29 mouse cellular contexts compared by ENCODE assay signal in the genomic region with DNA sequence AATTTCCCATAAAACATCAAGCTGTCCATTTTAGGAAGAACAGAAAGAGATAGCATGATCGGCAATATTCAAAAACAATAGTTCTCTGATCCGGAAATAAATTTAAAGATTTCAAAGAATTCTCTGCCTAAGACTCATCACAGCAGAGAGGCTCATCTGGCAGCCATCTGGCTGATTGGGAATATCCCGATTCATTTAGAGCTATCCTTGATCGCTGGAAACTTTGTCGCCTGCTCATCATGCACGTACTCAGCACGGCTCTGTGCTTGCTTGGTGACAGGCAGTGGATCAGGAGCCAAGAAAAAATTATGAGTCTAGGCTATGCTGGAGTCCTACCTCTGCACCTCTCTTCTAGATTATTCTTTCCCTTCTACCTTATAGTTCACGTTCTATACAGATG.
A peak's percentile ranks its signal among the peaks of the same experiment; 100 is the strongest.
DNase-seq lines count a peak whose midpoint lies in the region; ATAC-seq and TF ChIP-seq lines count a peak whose summit lies in the region.
"Had no signal": no experiment of that assay in that cellular context is flagged by ENCODE, and none has a peak within 500 bp of the region (broad histone marks: within the 10 kb centered on the region; RNA-seq: fewer than 3 reads in every experiment).

No protein-coding gene starts in this region.

- H3K4me3 ChIP-seq in forebrain, embryonic 14.5 days (ENCODE audit: low read depth, low read length), result no peak overlapping the region
- H3K4me3 ChIP-seq in forebrain, embryonic 13.5 days, result no peak overlapping the region
- H3K4me3 ChIP-seq in hindbrain, postnatal 0 days (ENCODE audit: low read length), result no peak overlapping the region
- no peak overlapping the region for H3K4me3 ChIP-seq in hindbrain, embryonic 10.5 days
- H3K4me3 ChIP-seq in lung, postnatal 0 days (ENCODE audit: low read depth, low read length), result no peak overlapping the region
- H3K4me3 ChIP-seq: embryonic facial prominence, embryonic 12.5 days; hindbrain, embryonic 13.5 days; limb, embryonic 15.5 days; liver, embryonic 13.5 days had no signal

- peak; percentile 26; the same call in 1 of the 2 replicates for ATAC-seq in forebrain, embryonic 14.5 days
- ATAC-seq in forebrain, embryonic 13.5 days, result no peak
- ATAC-seq in hindbrain, postnatal 0 days, result no peak
- ATAC-seq in lung, postnatal 0 days, result no peak
- ATAC-seq: intestine, postnatal 0 days had no signal

- no peaks in the 10 kb centered on the region for H3K4me1 ChIP-seq in forebrain, embryonic 14.5 days (ENCODE audit: control insufficient read depth, insufficient read depth, low read length)
- no peaks in the 10 kb centered on the region for H3K4me1 ChIP-seq in forebrain, embryonic 13.5 days
- no peaks in the 10 kb centered on the region for H3K4me1 ChIP-seq in hindbrain, postnatal 0 days (ENCODE audit: insufficient read depth, low read length)
- no peaks in the 10 kb centered on the region for H3K4me1 ChIP-seq in hindbrain, embryonic 10.5 days (replicated peaks)
- no peaks in the 10 kb centered on the region for H3K4me1 ChIP-seq in lung, postnatal 0 days (ENCODE audit: insufficient read depth, low read depth, low read length)
- H3K4me1 ChIP-seq: hindbrain, embryonic 13.5 days; limb, embryonic 15.5 days; liver, embryonic 13.5 days had no signal

- WGBS in forebrain, embryonic 14.5 days, result 58% methylated on average over 8 of the region's 8 CpGs
- 75% methylated on average over 8 of the region's 8 CpGs for WGBS in forebrain, embryonic 13.5 days
- WGBS in hindbrain, postnatal 0 days, result 49% methylated on average over 8 of the region's 8 CpGs
- 78% methylated on average over 8 of the region's 8 CpGs for WGBS in hindbrain, embryonic 10.5 days
- WGBS in lung, postnatal 0 days, result 78% methylated on average over 8 of the region's 8 CpGs

- 0 out of 2 replicates have a peak, but pooled peaks cover 4% of the 10 kb centered on the region for H3K9me3 ChIP-seq in forebrain, embryonic 14.5 days (replicated peaks; ENCODE audit: control insufficient read depth, low read length)
- peaks cover 4% of the 10 kb centered on the region for H3K9me3 ChIP-seq in forebrain, embryonic 13.5 days (replicated peaks)
- H3K9me3 ChIP-seq in hindbrain, postnatal 0 days (ENCODE audit: low read length), result no peaks in the 10 kb centered on the region
- H3K9me3 ChIP-seq in hindbrain, embryonic 10.5 days, result no peaks in the 10 kb centered on the region
- no peaks in the 10 kb centered on the region for H3K9me3 ChIP-seq in lung, postnatal 0 days (ENCODE audit: low read length)
- H3K9me3 ChIP-seq: embryonic facial prominence, embryonic 12.5 days; limb, embryonic 15.5 days; liver, embryonic 13.5 days had no signal

- no peak overlapping the region for H3K27ac ChIP-seq in forebrain, embryonic 14.5 days (ENCODE audit: low read depth, low read length)
- H3K27ac ChIP-seq in forebrain, embryonic 13.5 days, result no peak overlapping the region
- no peak overlapping the region for H3K27ac ChIP-seq in hindbrain, postnatal 0 days
- H3K27ac ChIP-seq in hindbrain, embryonic 10.5 days, result no peak overlapping the region
- H3K27ac ChIP-seq in lung, postnatal 0 days (ENCODE audit: low read length), result no peak overlapping the region
- H3K27ac ChIP-seq: embryonic facial prominence, embryonic 12.5 days; hindbrain, embryonic 13.5 days; limb, embryonic 15.5 days; liver, embryonic 13.5 days had no signal

- peak; percentile 71 for DNase-seq in forebrain, embryonic 14.5 days (ENCODE audit: low spot score)
- peak; percentile 20 for DNase-seq in hindbrain, postnatal 0 days (ENCODE audit: low spot score)
- no peak for DNase-seq in hindbrain, embryonic 10.5 days (ENCODE audit: low spot score)
- DNase-seq in right cerebral cortex, postnatal 10 days (ENCODE audit: low spot score in 2 of 2), result peak; percentile 30 to 42
- DNase-seq in right cerebral cortex, postnatal 4 days, result no peak
- DNase-seq in layer of hippocampus, postnatal 10 days (ENCODE audit: low spot score in 2 of 2), result peak; percentile 12 to 24
- DNase-seq in lung, postnatal 0 days (ENCODE audit: low spot score), result no peak
- DNase-seq: adrenal gland, postnatal 25 days; cerebellum, adult 8-10 months; cerebellum, postnatal 25 days; gastrocnemius, postnatal 36 days; heart, adult 18-20 months; heart, postnatal 36 days; kidney, adult 9 months; kidney, postnatal 10 days; liver, embryonic 13.5 days; lung, adult 18-20 months; lung, postnatal 10 days; midbrain, embryonic 14.5 days; right cerebral cortex, adult 18-20 months; thymus, adult 2 months; thymus, postnatal 36 days had no signal

- H3K9ac ChIP-seq in forebrain, embryonic 14.5 days (ENCODE audit: low read length), result no peak overlapping the region
- no peak overlapping the region for H3K9ac ChIP-seq in forebrain, embryonic 13.5 days
- H3K9ac ChIP-seq in hindbrain, postnatal 0 days (replicated peaks; ENCODE audit: low read length), result no peak overlapping the region
- H3K9ac ChIP-seq in lung, postnatal 0 days (replicated peaks; ENCODE audit: low read depth), result no peak overlapping the region
- H3K9ac ChIP-seq: embryonic facial prominence, embryonic 12.5 days; hindbrain, embryonic 13.5 days; limb, embryonic 15.5 days; liver, embryonic 13.5 days had no signal

- no peak for TF ChIP-seq EP300 in lung, postnatal 0 days (IDR thresholded peaks at IDR 0.05)

- no peaks in the 10 kb centered on the region for H3K36me3 ChIP-seq in forebrain, embryonic 14.5 days (ENCODE audit: control insufficient read depth, insufficient read depth, low read length)
- H3K36me3 ChIP-seq in forebrain, embryonic 13.5 days (ENCODE audit: poor library complexity, severe bottlenecking), result no peaks in the 10 kb centered on the region
- no peaks in the 10 kb centered on the region for H3K36me3 ChIP-seq in hindbrain, postnatal 0 days (ENCODE audit: insufficient read depth, low read length)
- no peaks in the 10 kb centered on the region for H3K36me3 ChIP-seq in hindbrain, embryonic 10.5 days
- no peaks in the 10 kb centered on the region for H3K36me3 ChIP-seq in lung, postnatal 0 days (ENCODE audit: insufficient read depth, low read length)
- H3K36me3 ChIP-seq: embryonic facial prominence, embryonic 12.5 days; G1E; hindbrain, embryonic 13.5 days; limb, embryonic 15.5 days; liver, embryonic 13.5 days had no signal

- no peaks in the 10 kb centered on the region for H3K27me3 ChIP-seq in forebrain, embryonic 14.5 days (replicated peaks; ENCODE audit: control insufficient read depth, insufficient read depth, low read length)
- H3K27me3 ChIP-seq in forebrain, embryonic 13.5 days, result no peaks in the 10 kb centered on the region
- H3K27me3 ChIP-seq in hindbrain, postnatal 0 days (ENCODE audit: insufficient read depth, low read length), result no peaks in the 10 kb centered on the region
- H3K27me3 ChIP-seq in hindbrain, embryonic 10.5 days (ENCODE audit: insufficient read depth, poor library complexity, severe bottlenecking), result no peaks in the 10 kb centered on the region
- no peaks in the 10 kb centered on the region for H3K27me3 ChIP-seq in lung, postnatal 0 days (replicated peaks; ENCODE audit: insufficient read depth, low read length)
- H3K27me3 ChIP-seq: embryonic facial prominence, embryonic 12.5 days; hindbrain, embryonic 13.5 days; limb, embryonic 15.5 days; liver, embryonic 13.5 days had no signal

- no peak for TF ChIP-seq CTCF in hindbrain, postnatal 0 days (IDR thresholded peaks at IDR 0.05; ENCODE audit: low read depth)
- TF ChIP-seq CTCF in lung, postnatal 0 days (IDR thresholded peaks at IDR 0.05), result no peak

- H3K4me2 ChIP-seq in forebrain, embryonic 14.5 days (ENCODE audit: low read length), result no peak overlapping the region
- no peak overlapping the region for H3K4me2 ChIP-seq in forebrain, embryonic 13.5 days
- H3K4me2 ChIP-seq in hindbrain, postnatal 0 days (ENCODE audit: low read depth, low read length), result no peak overlapping the region
- H3K4me2 ChIP-seq in lung, postnatal 0 days (replicated peaks; ENCODE audit: low read depth, low read length), result no peak overlapping the region
- H3K4me2 ChIP-seq: embryonic facial prominence, embryonic 12.5 days; heart, embryonic 11.5 days; hindbrain, embryonic 13.5 days; limb, embryonic 15.5 days; liver, embryonic 13.5 days had no signal

Comparison
In these comparisons a context has a peak if more than half of its experiments do, and no peak if none do; other contexts are left out.
1. DNase-seq: peak in forebrain, embryonic 14.5 days (single experiment), hindbrain, postnatal 0 days (single experiment), right cerebral cortex, postnatal 10 days (2 of 2) and layer of hippocampus, postnatal 10 days (2 of 2); none in hindbrain, embryonic 10.5 days (single experiment), right cerebral cortex, postnatal 4 days (single experiment) and lung, postnatal 0 days (single experiment).